Mouse (Mus musculus) embryonic facial prominence, embryonic 11.5 days (tissue): ENCODE measurements around the gene Ccl26. TPM values are rescaled to one million over a fixed set of nuclear protein-coding genes. Genes with fewer than 3 reads are reported as not detected.

Source experiments
- ATAC-seq: fragments of 200-750 bp; cut with Nextera tagmentation; replicated peaks from 2 replicates; pipeline ENCODE4 v1.8.0; 2017; ENCODE audit warnings: low read depth; ENCODE audit not compliant: insufficient number of reproducible peaks, low FRiP score, low TSS enrichment
- DNase-seq: peaks from one replicate; pipeline ENCODE4 v3.0.0-alpha.2; 2015; ENCODE audit warnings: low spot score
- H3K27ac ChIP-seq: fragments of 300-500 bp; sonication (generic); replicated peaks from 2 replicates; pipeline ENCODE4 v1.5.1; 2014; ENCODE audit warnings: mild to moderate bottlenecking, low read depth, low read length, control low read depth
- H3K27me3 ChIP-seq: fragments of 300-500 bp; sonication (generic); 2 replicates; pipeline ENCODE4 v1.6.1; 2014; ENCODE audit warnings: mild to moderate bottlenecking, low read length, moderate library complexity, mixed read lengths; ENCODE audit not compliant: control insufficient read depth, insufficient read depth
- H3K36me3 ChIP-seq: fragments of 300-500 bp; sonication (generic); replicated peaks from 2 replicates; pipeline ENCODE4 v1.6.1; 2014; ENCODE audit warnings: low read depth, mild to moderate bottlenecking, low read length, moderate library complexity, mixed read lengths; ENCODE audit not compliant: control insufficient read depth, insufficient read depth
- H3K4me1 ChIP-seq: fragments of 300-500 bp; sonication (generic); 2 replicates; pipeline ENCODE4 v1.6.1; 2014; ENCODE audit warnings: low read length, mixed read lengths; ENCODE audit not compliant: control insufficient read depth, insufficient read depth
- H3K4me2 ChIP-seq: fragments of 300-500 bp; sonication (generic); 2 replicates; pipeline ENCODE4 v1.6.1; 2014; ENCODE audit warnings: low read depth, mild to moderate bottlenecking, control low read depth, low read length, moderate library complexity
- H3K4me3 ChIP-seq: fragments of 300-500 bp; sonication (generic); 2 replicates; pipeline ENCODE4 v1.5.1; 2014; ENCODE audit warnings: low read depth, low read length, control low read depth
- H3K9ac ChIP-seq: fragments of 300-500 bp; sonication (generic); replicated peaks from 2 replicates; pipeline ENCODE4 v1.6.1; 2014; ENCODE audit warnings: mild to moderate bottlenecking, control low read depth, low read length
- H3K9me3 ChIP-seq: fragments of 300-500 bp; sonication (generic); replicated peaks from 2 replicates; pipeline ENCODE4 v1.6.1; 2016; ENCODE audit warnings: mild to moderate bottlenecking, low read length, inconsistent platforms, mixed read lengths; ENCODE audit not compliant: control insufficient read depth
- WGBS: fragments of 180-500 bp; shearing (Covaris S2); extraction: QIAGEN DNeasy Blood & Tissue Kit; methylation state at CpG from one replicate; pipeline ENCODE4 v1.1.7; 2014; 5-methylcytosine and 5-hydroxymethylcytosine counted together
- polyA plus RNA-seq: library from polyadenylated mRNA; unstranded; fragments of >200 nt; fragmentation: Nextera tagmentation; extraction: Ambion mirVana; gene quantifications from 2 replicates; pipeline ENCODE4 v1.2.1, GENCODE M21; 2014

Gene Ccl26
- polyA plus RNA-seq, 1 experiment from 2014 or later = not detected

GRCm38 (mm10) chr5:135582330-135582729 lies 19.0 kb upstream of the Ccl26 start:
- Histone ChIP-seq H3K27me3 (no peaks in the 10 kb centered on the region), H3K36me3 (no peaks in the 10 kb centered on the region), H3K27ac (no peak overlapping the region), H3K4me1 (no peaks in the 10 kb centered on the region), H3K4me3 (no peak overlapping the region), H3K9me3 (no peaks in the 10 kb centered on the region), H3K4me2 (no peak overlapping the region), H3K9ac (no peak overlapping the region)
- ATAC-seq (no peak), DNase-seq (no peak)
- WGBS = 87% methylated on average over 4 of the region's 4 CpGs

- ATAC-seq (no peak), DNase-seq (no peak)
- Histone ChIP-seq H3K4me2 (no peak overlapping the region), H3K36me3 (no peaks in the 10 kb centered on the region), H3K9ac (no peak overlapping the region), H3K9me3 (no peaks in the 10 kb centered on the region), H3K4me1 (no peaks in the 10 kb centered on the region), H3K27me3 (no peaks in the 10 kb centered on the region), H3K4me3 (no peak overlapping the region), H3K27ac (no peak overlapping the region)
- 87% methylated on average over 10 of the region's 10 CpGs for WGBS
Observed at GRCm38 (mm10) chr5:135579331-135579751, 16.0 kb upstream of the Ccl26 start.

GRCm38 (mm10) chr5:135576055-135576454 lies 12.7 kb upstream of the Ccl26 start:
- WGBS = 64% methylated on average over 4 of the region's 4 CpGs
- H3K9ac ChIP-seq = no peak overlapping the region
- no peaks in the 10 kb centered on the region for H3K27me3 ChIP-seq
- no peak overlapping the region for H3K4me3 ChIP-seq
- H3K4me2 ChIP-seq = no peak overlapping the region
- no peaks in the 10 kb centered on the region for H3K9me3 ChIP-seq
- no peaks in the 10 kb centered on the region for H3K4me1 ChIP-seq
- DNase-seq = no peak
- H3K27ac ChIP-seq = no peak overlapping the region
- ATAC-seq = no peak
- no peaks in the 10 kb centered on the region for H3K36me3 ChIP-seq

- ATAC-seq (no peak), DNase-seq (no peak)
- no peaks in the 10 kb centered on the region for H3K27me3 ChIP-seq
- no peak within 1 kb of the TSS for H3K9ac ChIP-seq
- H3K9me3 ChIP-seq = no peaks in the 10 kb centered on the region
- H3K4me1 ChIP-seq = no peaks in the 10 kb centered on the region
- no peaks in the 10 kb centered on the region for H3K36me3 ChIP-seq
- H3K4me3 ChIP-seq = no peak within 1 kb of the TSS
- H3K4me2 ChIP-seq = no peak within 1 kb of the TSS
- 94% methylated on average over 6 of the region's 6 CpGs for WGBS
- H3K27ac ChIP-seq = no peak within 1 kb of the TSS
Observed at GRCm38 (mm10) chr5:135573006-135573405, 9.6 kb upstream of the Ccl26 start, which contains the start of gene Ccl24. Gene Ccl24, minus strand, starts transcription at chr5:135573049.

- Histone ChIP-seq H3K27ac (no peak overlapping the region), H3K4me3 (no peak overlapping the region), H3K4me1 (no peaks in the 10 kb centered on the region), H3K9ac (no peak overlapping the region), H3K36me3 (no peaks in the 10 kb centered on the region), H3K9me3 (no peaks in the 10 kb centered on the region), H3K4me2 (no peak overlapping the region), H3K27me3 (no peaks in the 10 kb centered on the region)
- WGBS = 70% methylated on average over 6 of the region's 6 CpGs
- ATAC-seq (no peak), DNase-seq (no peak)
Observed at GRCm38 (mm10) chr5:135568698-135569097, 5.3 kb upstream of the Ccl26 start.

- no peaks in the 10 kb centered on the region for H3K36me3 ChIP-seq
- DNase-seq = no peak
- WGBS = 92% methylated on average over 6 of the region's 6 CpGs
Observed at GRCm38 (mm10) chr5:135567556-135568265, 4.3 kb upstream of the Ccl26 start.

GRCm38 (mm10) chr5:135557671-135558070 lies 5.7 kb downstream of the Ccl26 start:
- no peaks in the 10 kb centered on the region for H3K9me3 ChIP-seq
- H3K27ac ChIP-seq = no peak overlapping the region
- H3K4me3 ChIP-seq = no peak overlapping the region
- DNase-seq (no peak), ATAC-seq (no peak)
- H3K4me1 ChIP-seq = no peaks in the 10 kb centered on the region
- 76% methylated on average over 3 of the region's 3 CpGs for WGBS
- no peaks in the 10 kb centered on the region for H3K36me3 ChIP-seq
- no peaks in the 10 kb centered on the region for H3K27me3 ChIP-seq
- H3K9ac ChIP-seq = no peak overlapping the region
- no peak overlapping the region for H3K4me2 ChIP-seq

More at GRCm38 (mm10) chr5:135567556-135568265, 4.3 kb upstream of the Ccl26 start:
- H3K9ac ChIP-seq = no peak overlapping the region
- no peak overlapping the region for H3K27ac ChIP-seq
- no peak for ATAC-seq
- H3K27me3 ChIP-seq = no peaks in the 10 kb centered on the region
- no peak overlapping the region for H3K4me3 ChIP-seq
- H3K4me1 ChIP-seq = no peaks in the 10 kb centered on the region
- no peaks in the 10 kb centered on the region for H3K9me3 ChIP-seq
- H3K4me2 ChIP-seq = no peak overlapping the region

- no peaks in the 10 kb centered on the region for H3K4me1 ChIP-seq
- no peaks in the 10 kb centered on the region for H3K9me3 ChIP-seq
- WGBS = 36% methylated on average over 4 of the region's 4 CpGs
- H3K4me3 ChIP-seq = no peak overlapping the region
- no peak overlapping the region for H3K27ac ChIP-seq
- DNase-seq = no peak
- peak; percentile 85 for ATAC-seq
- H3K36me3 ChIP-seq = no peaks in the 10 kb centered on the region
- no peaks in the 10 kb centered on the region for H3K27me3 ChIP-seq
- H3K4me2 ChIP-seq = no peak overlapping the region
- H3K9ac ChIP-seq = no peak overlapping the region
Observed at GRCm38 (mm10) chr5:135557051-135557450, 6.3 kb downstream of the Ccl26 start.
